9 mouse cellular contexts compared by ENCODE assay signal in genomic region chr1:78656472-78656871, GRCm38 (mm10). TPM values are rescaled to one million over a fixed set of nuclear protein-coding genes. Genes with fewer than 3 reads are reported as not detected.
DNase-seq lines count a peak whose midpoint lies in the region; ATAC-seq and TF ChIP-seq lines count a peak whose summit lies in the region.
"Had no signal": no experiment of that assay in that cellular context is flagged by ENCODE, and none has a peak within 500 bp of the region (broad histone marks: within the 10 kb centered on the region; RNA-seq: fewer than 3 reads in every experiment).

No protein-coding gene starts in this region.

- TF ChIP-seq POLR2A in brain, embryonic 14.5 days (IDR thresholded peaks at IDR 0.05; ENCODE audit: borderline replicate concordance, extremely low read depth, insufficient read depth, insufficient read length, poor library complexity, severe bottlenecking) = no peak

- no peak overlapping the region; the same call in 1 of the 2 replicates for H3K4me2 ChIP-seq in lung, embryonic 14.5 days
- H3K4me2 ChIP-seq in midbrain, embryonic 15.5 days = no peak overlapping the region; the same call in 1 of the 2 replicates

- H3K36me3 ChIP-seq in lung, embryonic 14.5 days (ENCODE audit: insufficient read depth) = no peaks in the 10 kb centered on the region
- H3K36me3 ChIP-seq in midbrain, embryonic 15.5 days (replicated peaks) = no peaks in the 10 kb centered on the region

- peak overlapping the region; percentile 96 for H3K27ac ChIP-seq in lung, embryonic 14.5 days (ENCODE audit: low read depth)
- no peak overlapping the region for H3K27ac ChIP-seq in midbrain, embryonic 15.5 days

- intact Hi-C loops in gastrocnemius, postnatal 36 days (cut with DNase I) = loop anchor here (5.0 kb wide), 1 partner anchor 119 kb away; no protein-coding TSS in a partner anchor

- H3K9me3 ChIP-seq in lung, embryonic 14.5 days (ENCODE audit: low read depth, low read length) = no peaks in the 10 kb centered on the region
- no peaks in the 10 kb centered on the region for H3K9me3 ChIP-seq in midbrain, embryonic 15.5 days
- H3K9me3 ChIP-seq: G1E had no signal

- TF ChIP-seq CTCF in brain, embryonic 14.5 days (IDR thresholded peaks at IDR 0.05; ENCODE audit: borderline replicate concordance, extremely low read depth, insufficient read depth, insufficient read length) = no peak
- TF ChIP-seq CTCF in lung, embryonic 14.5 days (IDR thresholded peaks at IDR 0.05; ENCODE audit: low read depth) = no peak

- H3K9ac ChIP-seq in lung, embryonic 14.5 days = no peak overlapping the region
- no peak overlapping the region for H3K9ac ChIP-seq in midbrain, embryonic 15.5 days

- 12% methylated on average over 2 of the region's 2 CpGs for WGBS in lung, embryonic 14.5 days
- WGBS in midbrain, embryonic 15.5 days = 19% methylated on average over 2 of the region's 2 CpGs

- DNase-seq in gastrocnemius, postnatal 25 days = peak; percentile 15
- DNase-seq in gastrocnemius, postnatal 10 days = no peak
- peak; percentile 38 for DNase-seq in brain, embryonic 14.5 days (ENCODE audit: low read depth)
- DNase-seq in induced T-regulatory cell, adult 2 months (ENCODE audit: low read depth) = peak; percentile 10
- DNase-seq in lung, embryonic 14.5 days = peak; percentile 71
- no peak for DNase-seq in frontal cortex, adult 2 months (ENCODE audit: extremely low spot score in 1 of 2, low spot score in 1 of 2)
- no peak for DNase-seq in gastrocnemius, postnatal 36 days

- H3K4me1 ChIP-seq in lung, embryonic 14.5 days (ENCODE audit: insufficient read depth) = peaks cover 27% of the 10 kb centered on the region
- H3K4me1 ChIP-seq in midbrain, embryonic 15.5 days = peaks cover 32% of the 10 kb centered on the region

- H3K27me3 ChIP-seq in lung, embryonic 14.5 days (ENCODE audit: insufficient read depth, low read length) = no peaks in the 10 kb centered on the region
- H3K27me3 ChIP-seq in midbrain, embryonic 15.5 days (replicated peaks) = no peaks in the 10 kb centered on the region

- ATAC-seq in lung, embryonic 14.5 days (ENCODE audit: insufficient read depth) = no peak
- no peak for ATAC-seq in midbrain, embryonic 15.5 days (replicated peaks)

- no peak overlapping the region for H3K4me3 ChIP-seq in lung, embryonic 14.5 days (ENCODE audit: low read depth, low read length)
- H3K4me3 ChIP-seq in midbrain, embryonic 15.5 days = no peak overlapping the region

RNA-seq across cellular contexts. Expression of gene Acsl3, which starts 1.2 kb away (rescaled TPM):
- total RNA-seq in gastrocnemius, postnatal 25 days (2021) = 10 to 100 TPM in 1 of 2 experiments, 1 to 10 TPM in 1; 8.0 to 11.3 TPM
- total RNA-seq in gastrocnemius, postnatal 10 days (2021) = 10 to 100 TPM; 11.3 to 14.1 TPM
- 38.0 and 45.8 TPM in 2 replicates for polyA plus RNA-seq in brain, embryonic 14.5 days (2012; rRNA removed)
- polyA plus RNA-seq in lung, embryonic 14.5 days (2014; fragmentation: Nextera tagmentation; extraction: Ambion mirVana) = 54.8 and 61.2 TPM in 2 replicates
- 88.6 and 94.2 TPM in 2 replicates for polyA plus RNA-seq in frontal cortex, adult 2 months (2012; rRNA removed)
- polyA plus RNA-seq in midbrain, embryonic 15.5 days (2015; fragmentation: Nextera tagmentation; extraction: Ambion mirVana) = 98.9 and 106 TPM in 2 replicates
- total RNA-seq in gastrocnemius, postnatal 36 days (2021) = 10 to 100 TPM in 1 of 2 experiments, 1 to 10 TPM in 1; 7.8 to 11.2 TPM

RNA-seq across cellular contexts. Expression of gene Utp14b, which starts 1.4 kb away (rescaled TPM):
- 1 to 10 TPM; 1.1 to 2.2 TPM for total RNA-seq in gastrocnemius, postnatal 25 days (2021)
- 1 to 10 TPM; 2.6 to 3.9 TPM for total RNA-seq in gastrocnemius, postnatal 10 days (2021)
- 3.5 and 6.0 TPM in 2 replicates for polyA plus RNA-seq in brain, embryonic 14.5 days (2012; rRNA removed)
- 4.9 and 5.5 TPM in 2 replicates for polyA plus RNA-seq in lung, embryonic 14.5 days (2014; fragmentation: Nextera tagmentation; extraction: Ambion mirVana)
- 5.7 and 7.9 TPM in 2 replicates for polyA plus RNA-seq in frontal cortex, adult 2 months (2012; rRNA removed)
- polyA plus RNA-seq in midbrain, embryonic 15.5 days (2015; fragmentation: Nextera tagmentation; extraction: Ambion mirVana) = 1.8 and 2.2 TPM in 2 replicates
- 1 to 10 TPM; 1.2 to 1.4 TPM for total RNA-seq in gastrocnemius, postnatal 36 days (2021)

Comparison
In these comparisons a context has a peak if more than half of its experiments do, and no peak if none do; other contexts are left out.
1. DNase-seq: peak in gastrocnemius, postnatal 25 days (single experiment), brain, embryonic 14.5 days (single experiment), induced T-regulatory cell, adult 2 months (single experiment) and lung, embryonic 14.5 days (single experiment); none in gastrocnemius, postnatal 10 days (single experiment), frontal cortex, adult 2 months (0 of 2) and gastrocnemius, postnatal 36 days (0 of 2).